Mouse (Mus musculus) lung, postnatal 36 days (tissue): ENCODE data around the gene Cadm4.

Source experiments
- DNase-seq: peaks from one replicate; pipeline ENCODE4 v3.0.0; 2022; ENCODE audit warnings: mixed read lengths

Gene Cadm4

DNA sequence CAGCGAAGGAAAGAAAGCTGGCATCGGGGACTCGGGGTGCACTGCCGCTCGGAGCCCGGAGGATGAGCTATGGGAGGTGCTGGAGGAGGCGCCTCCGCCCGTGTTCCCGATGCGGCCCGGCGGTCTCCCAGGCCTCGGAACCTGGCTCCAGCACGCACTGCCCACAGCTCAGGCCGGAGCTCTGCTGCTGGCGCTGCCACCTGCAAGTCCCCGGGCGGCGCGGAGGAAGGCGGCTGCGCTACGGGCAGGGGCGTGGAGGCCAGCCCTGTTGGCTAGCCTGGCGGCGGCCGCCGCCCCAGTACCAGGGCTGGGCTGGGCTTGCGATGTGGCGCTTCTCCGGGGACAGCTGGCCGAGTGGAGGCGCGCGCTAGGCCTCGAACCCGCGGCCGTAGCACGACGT is 52.0 kb downstream of the Cadm4 start:
- DNase-seq = no peak

DNA sequence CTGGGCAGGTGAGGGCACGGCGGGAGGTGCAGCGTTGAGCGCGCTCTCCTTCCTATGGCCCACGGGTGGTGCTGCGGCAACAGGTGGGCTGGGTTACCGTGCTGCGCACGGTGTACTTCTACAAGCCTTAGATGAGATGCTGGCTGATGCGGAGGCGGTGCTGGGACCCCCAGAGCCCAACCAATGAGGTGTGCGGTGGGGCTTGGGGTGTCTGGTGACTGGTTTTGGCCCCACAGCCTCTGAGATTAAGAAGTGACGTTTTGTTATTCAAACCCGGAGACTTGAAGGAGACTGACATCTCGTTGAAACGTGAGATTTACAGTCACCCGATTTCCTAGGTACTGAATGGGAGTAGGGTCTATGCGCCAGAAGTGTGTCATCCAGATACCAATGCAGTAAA is 52.5 kb downstream of the Cadm4 start:
- no peak for DNase-seq

DNA sequence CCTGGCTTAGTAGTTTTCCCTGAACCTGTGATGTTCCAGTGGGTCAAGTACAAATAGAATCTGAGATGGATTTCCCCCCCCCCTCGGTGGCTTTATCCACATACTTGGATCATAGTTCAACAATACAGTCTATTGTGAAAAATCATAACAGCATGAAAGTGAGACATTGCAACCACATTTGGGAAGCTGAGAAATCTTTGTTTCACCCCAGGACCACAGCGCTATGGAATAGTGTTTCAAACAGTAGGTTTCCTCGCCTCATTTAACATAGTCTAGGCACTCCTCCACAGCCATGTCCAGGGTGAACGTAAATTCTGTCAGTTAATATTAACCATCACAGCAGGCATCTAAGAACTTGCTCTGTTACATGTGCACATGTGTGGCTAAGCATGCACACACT is 55.3 kb downstream of the Cadm4 start:
- DNase-seq = no peak

DNA sequence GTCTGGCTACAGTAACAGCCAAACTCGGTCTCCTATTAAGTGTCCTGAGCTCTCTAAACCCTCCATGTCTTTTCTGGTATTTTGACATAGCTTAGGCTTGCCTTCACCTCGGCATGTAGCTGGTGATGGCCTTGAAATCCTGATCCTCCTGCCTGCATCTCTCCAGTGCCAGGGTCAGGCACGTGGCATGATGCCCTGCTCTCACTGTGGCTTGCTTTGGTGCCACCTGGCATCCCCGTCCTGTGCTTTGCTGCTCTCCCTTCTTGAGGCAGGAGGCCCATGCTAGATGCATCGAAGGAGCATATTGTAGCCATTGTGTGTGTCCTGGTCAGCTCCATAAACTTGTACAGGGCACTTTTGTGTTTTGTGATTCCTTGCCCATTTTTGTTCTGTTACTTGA is 55.8 kb downstream of the Cadm4 start:
- no peak for DNase-seq

DNA sequence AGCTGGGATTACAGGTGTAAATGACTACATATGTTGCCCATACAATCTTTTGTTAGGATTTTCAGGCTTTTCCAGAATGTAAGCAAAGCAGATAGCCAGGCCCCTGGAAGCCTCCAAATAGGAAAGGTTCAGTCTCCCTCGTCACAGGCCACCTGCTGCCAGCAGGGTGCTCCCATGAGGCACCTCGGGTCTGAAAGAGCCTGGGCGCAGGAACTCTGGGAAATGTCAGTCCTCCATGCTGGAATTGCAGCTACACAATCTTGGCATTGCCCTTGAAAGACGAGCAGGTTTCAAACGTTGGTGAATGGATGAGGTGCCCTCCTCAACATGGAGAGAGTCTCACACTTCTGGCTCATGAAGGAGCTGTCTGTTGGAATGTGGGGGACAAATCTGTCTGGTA is 56.3 kb downstream of the Cadm4 start:
- DNase-seq = peak; percentile 27

DNA sequence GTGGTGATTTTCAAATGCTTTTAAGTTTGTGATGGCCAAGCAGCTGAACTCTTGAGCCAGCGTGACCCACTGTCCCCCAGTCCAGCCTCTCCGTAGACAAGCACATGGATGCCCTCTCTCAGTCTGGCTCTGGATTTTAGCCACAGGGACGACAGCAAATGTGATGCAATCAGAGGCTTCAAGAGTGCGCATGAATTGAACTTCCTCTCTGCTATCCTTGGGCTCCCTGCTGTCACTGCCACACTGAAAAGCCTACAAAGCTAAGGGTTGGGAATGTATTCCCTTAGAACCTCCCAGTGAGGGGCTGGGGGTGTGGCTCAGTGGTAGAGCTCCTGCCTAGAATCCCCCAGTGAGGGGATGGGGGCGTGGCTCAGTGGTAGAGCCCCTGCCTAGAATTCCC is 56.9 kb downstream of the Cadm4 start:
- no peak for DNase-seq

DNA sequence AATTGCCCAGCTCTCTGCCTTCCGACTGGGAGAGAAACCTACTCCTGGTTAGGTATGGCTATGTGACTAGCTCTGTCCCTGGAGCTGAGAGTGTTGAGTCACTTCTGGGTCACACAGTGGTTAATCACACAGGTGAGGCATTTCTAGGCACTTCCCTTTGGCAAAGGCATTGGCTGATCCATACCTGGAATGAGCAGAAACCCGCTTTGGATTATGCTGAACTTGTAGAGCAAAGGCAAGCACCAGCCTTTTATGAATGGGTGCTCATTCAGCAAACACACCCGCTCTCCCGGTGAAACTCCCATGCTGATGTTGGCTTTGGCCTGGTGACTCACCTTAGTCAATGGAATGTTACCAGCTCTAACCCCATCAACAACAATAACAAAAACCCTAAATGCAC is 57.9 kb downstream of the Cadm4 start:
- DNase-seq = no peak

DNA sequence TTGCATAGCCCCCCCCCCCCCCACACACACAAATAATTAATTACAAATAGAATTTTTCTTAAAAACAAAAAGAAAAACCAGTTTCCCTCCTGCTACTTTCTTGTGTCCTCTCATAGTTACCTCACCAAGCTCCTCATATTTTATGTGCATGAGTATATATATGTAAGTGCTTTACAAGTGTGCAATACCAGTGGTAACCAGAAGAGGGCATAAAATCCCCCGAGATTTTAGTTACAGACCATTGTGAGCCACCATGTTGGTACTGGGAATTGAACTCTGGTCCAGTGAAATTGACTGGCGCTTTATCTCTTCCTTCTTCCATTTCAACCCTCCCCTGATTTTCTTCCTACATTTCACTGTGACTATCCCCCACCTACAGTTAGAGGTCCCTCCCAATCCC is 62.7 kb downstream of the Cadm4 start:
- no peak for DNase-seq

DNA sequence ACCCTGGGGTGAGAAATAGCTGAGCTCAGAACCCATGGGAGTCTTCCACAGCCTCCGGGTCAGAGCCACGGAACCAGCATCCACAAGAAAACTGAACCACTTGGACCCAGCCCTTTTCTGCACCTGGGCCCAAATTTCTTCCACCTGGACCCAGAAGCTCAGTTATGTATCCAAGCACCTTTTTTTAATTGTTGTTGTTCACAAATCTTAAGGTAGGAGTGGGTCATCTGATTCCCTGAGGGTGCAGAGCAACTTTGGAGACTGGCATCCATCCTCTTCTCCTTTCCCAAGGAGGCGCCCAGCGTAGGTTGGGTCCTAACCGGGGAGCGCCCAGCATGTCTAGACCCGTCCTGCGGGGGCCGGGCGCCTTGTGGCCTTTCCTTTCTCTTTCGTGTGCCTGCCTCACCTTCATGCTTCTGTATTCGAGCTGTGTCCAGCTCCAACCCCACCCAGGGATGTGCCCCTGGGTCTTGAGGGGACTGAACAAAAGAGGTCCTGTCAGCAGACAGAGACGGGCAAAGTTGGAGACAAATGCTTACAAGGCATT is 64.3 kb downstream of the Cadm4 start, which contains the start of the genes Pinlyp and Xrcc1:
Gene Pinlyp, minus strand, starts transcription at position 51 of the 547 bp plus-strand sequence.
Gene Xrcc1, plus strand, starts transcription at position 222 of the 547 bp plus-strand sequence.
- no peak for DNase-seq

DNA sequence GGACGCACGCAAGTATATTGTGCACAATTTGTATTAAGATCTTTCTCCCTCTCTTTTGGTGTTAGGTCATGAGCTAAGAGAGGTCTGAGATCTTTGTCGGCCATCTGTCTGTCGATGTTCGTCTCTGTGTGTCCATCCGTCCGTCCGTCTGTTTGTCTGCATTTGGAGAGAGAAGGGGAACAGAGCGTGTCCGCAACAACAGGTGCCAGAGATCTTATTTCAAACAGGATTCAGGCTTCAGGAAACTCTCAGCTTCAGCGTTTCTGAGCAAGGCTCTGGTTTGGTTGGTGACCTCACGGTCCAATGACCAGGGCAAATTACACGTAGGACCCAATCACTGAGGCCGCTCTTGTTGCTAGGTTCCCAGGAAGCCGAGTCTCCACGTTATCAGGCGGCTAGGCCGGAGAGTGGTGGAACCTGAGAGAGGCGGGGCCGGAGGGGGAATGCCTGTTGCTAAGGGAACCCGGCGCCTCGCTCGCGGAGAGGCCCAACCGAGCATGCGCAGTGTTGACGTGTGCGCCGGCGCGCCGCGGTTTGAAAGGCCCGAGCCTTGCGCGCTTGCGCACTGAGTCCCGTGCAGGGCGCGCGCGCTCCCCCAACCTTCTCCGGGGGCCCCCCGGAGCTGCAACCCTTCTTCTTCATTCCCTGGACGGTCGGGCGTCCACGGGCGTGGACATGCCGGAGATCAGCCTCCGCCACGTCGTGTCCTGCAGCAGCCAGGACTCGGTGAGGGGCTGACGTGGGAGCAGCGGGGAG is 65.0 kb downstream of the Cadm4 start:
- DNase-seq = peak; percentile 100

DNA sequence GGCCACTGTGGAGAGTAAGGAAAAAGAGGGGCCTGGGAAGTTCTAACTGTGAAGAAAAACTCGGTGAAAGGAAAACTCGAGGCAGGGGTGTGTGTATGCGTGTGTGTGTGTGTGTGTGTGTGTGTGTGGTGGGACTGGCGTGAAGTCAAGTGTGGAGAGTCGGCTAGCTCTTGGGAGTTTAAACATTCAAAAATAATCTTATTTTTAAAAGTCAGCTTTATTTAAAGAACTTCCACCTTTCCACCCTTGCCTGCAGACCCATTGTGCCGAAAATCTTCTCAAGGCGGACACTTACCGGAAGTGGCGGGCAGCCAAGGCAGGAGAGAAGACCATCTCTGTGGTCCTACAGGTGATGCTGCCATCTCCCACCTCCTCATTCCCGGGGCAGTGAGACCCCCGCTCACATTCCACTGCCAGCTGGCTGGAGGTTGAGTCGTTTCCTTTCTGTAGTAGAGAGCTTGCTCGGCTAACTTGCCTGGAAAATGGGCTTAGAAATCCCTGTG is 65.8 kb downstream of the Cadm4 start:
- no peak for DNase-seq

DNA sequence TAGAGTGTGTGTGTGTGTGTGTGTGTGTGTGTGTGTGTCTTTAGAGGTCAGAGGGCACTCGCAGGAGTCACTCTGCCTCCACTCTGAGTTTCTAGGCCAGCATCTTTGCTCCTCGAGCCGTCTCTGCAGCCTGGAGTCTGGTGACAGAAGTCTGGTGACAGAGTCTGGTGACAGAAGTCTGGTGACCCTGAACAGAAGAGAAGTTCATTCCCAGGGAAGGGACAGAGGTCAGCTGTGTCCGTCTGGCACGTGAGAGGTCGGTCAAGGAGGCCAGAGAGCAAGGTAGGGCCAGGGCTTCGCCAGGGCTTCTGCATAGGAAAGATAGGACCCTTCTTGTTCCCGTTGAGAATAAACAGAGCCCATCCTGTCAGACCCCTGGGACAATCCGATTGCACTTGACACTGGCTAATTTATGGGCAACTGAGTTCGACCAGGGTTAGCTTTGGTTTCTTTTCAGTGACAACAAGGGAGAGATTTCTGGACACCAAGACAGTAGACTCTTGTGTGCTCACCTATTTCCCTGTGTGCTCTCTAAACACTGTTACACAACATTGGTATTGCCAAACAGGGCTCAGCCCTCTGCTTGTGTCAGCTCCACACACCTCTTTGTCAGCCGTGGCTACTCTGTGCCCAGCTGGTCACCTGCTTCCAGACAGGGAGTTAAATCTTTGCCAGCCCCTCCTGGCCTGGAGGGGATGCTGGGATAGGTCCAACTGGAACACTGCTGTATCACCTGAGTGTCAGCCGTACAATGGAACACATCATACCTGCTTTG is 70.3 kb downstream of the Cadm4 start:
- peak; percentile 41 for DNase-seq
